Mouse (Mus musculus): ENCODE measurements at regions not wholly inside any gene's neighbourhood (a gene's known extent, or its start where the extent isn't known, plus 50 kb on each side); places are given as distances from the start of the nearest gene placed in this dataset.
"Not testable (repeated sequence)": the region's sequence is repeated elsewhere in the genome, so short reads cannot be mapped to it uniquely, and the experiment has no call there.

DNA sequence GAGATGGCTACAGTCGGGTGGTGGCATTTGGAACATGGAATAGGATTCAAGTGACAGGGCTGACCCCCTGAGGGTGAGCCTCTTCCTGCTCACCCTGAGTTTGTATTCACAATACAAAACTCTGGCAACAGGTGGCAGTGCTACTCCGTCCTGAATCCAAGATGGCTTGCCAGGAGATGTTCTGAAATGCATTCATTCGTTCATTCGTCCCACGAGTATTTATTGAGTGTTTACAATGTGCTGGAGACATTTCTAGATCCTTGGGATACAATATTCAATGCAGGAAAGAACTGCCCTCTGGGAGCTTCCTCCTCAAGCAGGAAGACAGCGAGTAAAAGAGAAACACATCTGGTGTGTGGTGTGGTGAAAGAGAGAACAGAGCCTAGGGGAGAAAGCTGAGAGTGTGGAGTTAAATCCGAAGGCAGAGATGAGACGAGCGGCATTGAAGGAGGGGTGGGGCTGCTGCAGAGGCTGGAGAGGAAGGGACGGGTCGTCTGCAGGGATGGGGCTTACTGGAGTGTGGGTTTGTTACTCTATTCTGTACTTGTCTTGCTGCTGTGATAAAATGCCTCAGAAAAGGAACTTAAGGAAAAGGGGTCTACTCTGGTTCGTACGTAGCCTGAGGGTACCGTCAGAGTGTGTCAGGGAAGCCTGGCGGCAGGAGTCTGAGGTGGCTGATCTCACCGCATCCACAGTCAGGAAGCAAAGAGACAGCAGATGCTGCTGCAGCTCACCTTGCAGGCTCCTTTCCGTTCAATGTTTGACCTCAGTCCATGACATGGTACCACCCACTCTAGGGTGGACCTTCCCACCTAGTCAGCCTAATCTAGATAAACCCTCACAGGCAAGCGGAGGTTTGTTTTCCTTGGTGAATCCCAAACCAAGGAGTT is 125.9 kb upstream of the Haao start:
- Histone ChIP-seq H3K9me3 (ENCODE audit: control insufficient read depth, low read length) (no peaks in the 10 kb centered on the region), H3K4me2 (ENCODE audit: low read length) (no peak overlapping the region), H3K27me3 (replicated peaks; ENCODE audit: control insufficient read depth, insufficient read depth, low read length) (no peaks in the 10 kb centered on the region), H3K9ac (ENCODE audit: low read depth, low read length) (no peak overlapping the region), H3K4me1 (ENCODE audit: control insufficient read depth, insufficient read depth, low read depth, low read length) (no peaks in the 10 kb centered on the region), H3K4me3 (ENCODE audit: low read length) (no peak overlapping the region), H3K36me3 (ENCODE audit: control insufficient read depth, insufficient read depth, low read length) (no peaks in the 10 kb centered on the region), H3K27ac (ENCODE audit: low read depth, low read length) (no peak overlapping the region)
- no peak for ATAC-seq
- 47% methylated on average over 18 of the region's 18 CpGs for WGBS

DNA sequence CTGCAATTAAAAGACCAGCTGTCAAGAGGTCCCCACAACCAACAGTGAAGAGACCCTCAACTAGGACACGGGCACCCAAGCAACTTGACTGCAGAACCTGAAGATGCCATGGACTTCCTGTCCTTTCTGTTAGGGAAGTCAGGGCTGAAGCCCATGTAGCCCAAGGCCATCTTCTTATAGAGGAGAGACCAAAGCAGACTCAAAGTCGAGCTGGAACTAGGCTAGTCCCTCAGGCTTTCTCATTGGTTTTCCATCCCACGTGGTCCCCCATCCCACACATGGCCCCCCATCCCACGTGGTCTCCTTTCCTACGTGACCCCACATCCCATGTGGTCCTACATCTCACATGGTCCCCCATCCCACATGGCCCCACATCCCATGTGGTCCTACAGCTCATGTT is 125.1 kb upstream of the Haao start:
- Histone ChIP-seq H3K4me2 (ENCODE audit: low read length) (no peak overlapping the region), H3K27me3 (replicated peaks; ENCODE audit: control insufficient read depth, insufficient read depth, low read length) (no peaks in the 10 kb centered on the region), H3K27ac (ENCODE audit: low read depth, low read length) (no peak overlapping the region), H3K36me3 (ENCODE audit: control insufficient read depth, insufficient read depth, low read length) (no peaks in the 10 kb centered on the region), H3K4me1 (ENCODE audit: control insufficient read depth, insufficient read depth, low read depth, low read length) (no peaks in the 10 kb centered on the region), H3K9me3 (ENCODE audit: control insufficient read depth, low read length) (no peaks in the 10 kb centered on the region), H3K4me3 (ENCODE audit: low read length) (no peak overlapping the region), H3K9ac (ENCODE audit: low read depth, low read length) (no peak overlapping the region)
- ATAC-seq, result no peak
- WGBS, result 92% methylated on average over 5 of the region's 5 CpGs

DNA sequence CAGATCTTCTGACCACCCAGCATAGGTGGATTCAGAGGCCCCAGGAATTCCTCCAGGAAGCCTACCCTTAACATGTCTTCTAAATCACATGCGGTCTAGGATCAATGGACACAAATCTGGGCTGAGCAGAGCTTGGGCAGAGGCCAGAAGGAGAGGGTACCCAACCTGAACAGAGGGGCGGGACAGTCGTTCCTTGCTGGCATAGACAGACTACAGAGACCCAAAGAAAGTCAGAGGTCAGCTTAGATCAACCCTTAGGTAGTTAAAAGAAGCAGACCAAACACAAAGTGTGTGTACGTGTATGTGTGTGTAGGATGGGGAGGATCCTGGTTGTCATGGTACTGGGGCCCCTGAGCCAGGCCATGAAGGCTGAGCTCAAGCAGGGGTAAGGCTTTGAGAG is 124.7 kb upstream of the Haao start:
- WGBS, result 87% methylated on average over 4 of the region's 4 CpGs
- H3K9me3 ChIP-seq (ENCODE audit: control insufficient read depth, low read length), result no peaks in the 10 kb centered on the region

DNA sequence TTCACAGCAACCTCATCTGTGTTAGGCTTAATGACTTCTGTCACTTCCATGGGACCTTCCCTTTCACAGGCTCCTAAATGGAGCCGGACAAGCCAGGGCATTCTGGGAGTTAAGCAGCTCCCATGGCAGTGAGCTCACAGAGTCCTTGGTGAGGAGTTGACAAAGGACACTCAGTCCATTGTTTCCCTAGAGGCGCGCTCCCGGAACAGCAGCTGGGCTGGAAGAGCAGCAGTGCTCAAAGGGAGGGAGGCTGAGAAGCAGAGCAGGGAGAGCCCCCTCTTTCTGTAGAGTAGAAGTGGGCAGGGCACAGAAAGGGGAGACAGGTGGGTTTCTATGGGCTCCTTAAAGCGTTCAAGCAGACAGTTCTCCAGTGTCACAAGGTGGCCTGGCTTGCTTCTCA is 124.3 kb upstream of the Haao start:
- H3K4me1 ChIP-seq (ENCODE audit: control insufficient read depth, insufficient read depth, low read depth, low read length), result no peaks in the 10 kb centered on the region
- no peaks in the 10 kb centered on the region for H3K27me3 ChIP-seq (replicated peaks; ENCODE audit: control insufficient read depth, insufficient read depth, low read length)
- no peaks in the 10 kb centered on the region for H3K9me3 ChIP-seq (ENCODE audit: control insufficient read depth, low read length)
- ATAC-seq, result peak; percentile 72
- 11% methylated on average over 5 of the region's 5 CpGs for WGBS
- no peak overlapping the region for H3K4me3 ChIP-seq (ENCODE audit: low read length)
- H3K4me2 ChIP-seq (ENCODE audit: low read length), result no peak overlapping the region
- no peak overlapping the region for H3K9ac ChIP-seq (ENCODE audit: low read depth, low read length)
- H3K36me3 ChIP-seq (ENCODE audit: control insufficient read depth, insufficient read depth, low read length), result no peaks in the 10 kb centered on the region
- no peak overlapping the region for H3K27ac ChIP-seq (ENCODE audit: low read depth, low read length)

More for the DNA sequence above, 124.7 kb upstream of the Haao start:
- Histone ChIP-seq H3K27me3 (replicated peaks; ENCODE audit: control insufficient read depth, insufficient read depth, low read length) (no peaks in the 10 kb centered on the region), H3K27ac (ENCODE audit: low read depth, low read length) (no peak overlapping the region), H3K36me3 (ENCODE audit: control insufficient read depth, insufficient read depth, low read length) (no peaks in the 10 kb centered on the region), H3K4me1 (ENCODE audit: control insufficient read depth, insufficient read depth, low read depth, low read length) (no peaks in the 10 kb centered on the region), H3K9ac (ENCODE audit: low read depth, low read length) (no peak overlapping the region), H3K4me3 (ENCODE audit: low read length) (no peak overlapping the region), H3K4me2 (ENCODE audit: low read length) (no peak overlapping the region)
- ATAC-seq, result peak; percentile 27; the same call in 1 of the 2 replicates

DNA sequence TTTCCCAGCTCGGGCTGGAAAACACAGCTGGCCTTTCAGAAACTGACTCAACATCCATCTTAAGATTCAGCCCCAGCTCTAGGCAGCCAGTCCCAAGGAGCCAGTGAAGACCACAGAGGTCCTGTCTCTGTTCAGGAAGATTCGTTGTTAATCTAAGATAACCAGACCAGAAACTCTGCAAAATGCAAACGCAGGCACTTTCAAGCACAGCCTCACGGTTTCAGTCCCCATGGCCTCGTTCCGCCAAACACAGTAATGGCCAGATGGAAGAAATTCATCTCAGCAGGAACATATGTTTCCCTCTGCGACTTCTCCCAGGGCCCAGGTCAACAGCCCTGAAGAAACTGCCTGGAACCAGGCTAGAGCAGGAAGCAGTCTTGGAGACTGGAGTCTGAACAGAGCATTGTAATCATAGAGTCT is 121.7 kb upstream of the Haao start:
- no peaks in the 10 kb centered on the region for H3K4me1 ChIP-seq (ENCODE audit: control insufficient read depth, insufficient read depth, low read depth, low read length)
- H3K4me2 ChIP-seq (ENCODE audit: low read length), result no peak overlapping the region
- no peaks in the 10 kb centered on the region for H3K27me3 ChIP-seq (replicated peaks; ENCODE audit: control insufficient read depth, insufficient read depth, low read length)
- ATAC-seq, result 0 out of 2 replicates have a peak, but pooled peaks have one; percentile 45
- peak overlapping the region; percentile 23; the same call in 1 of the 2 replicates for H3K27ac ChIP-seq (ENCODE audit: low read depth, low read length)
- H3K9ac ChIP-seq (ENCODE audit: low read depth, low read length), result no peak overlapping the region
- WGBS, result 47% methylated on average over 7 of the region's 7 CpGs
- no peaks in the 10 kb centered on the region for H3K36me3 ChIP-seq (ENCODE audit: control insufficient read depth, insufficient read depth, low read length)
- H3K4me3 ChIP-seq (ENCODE audit: low read length), result no peak overlapping the region
- 0 out of 2 replicates have a peak, but pooled peaks cover 2% of the 10 kb centered on the region for H3K9me3 ChIP-seq (ENCODE audit: control insufficient read depth, low read length)

DNA sequence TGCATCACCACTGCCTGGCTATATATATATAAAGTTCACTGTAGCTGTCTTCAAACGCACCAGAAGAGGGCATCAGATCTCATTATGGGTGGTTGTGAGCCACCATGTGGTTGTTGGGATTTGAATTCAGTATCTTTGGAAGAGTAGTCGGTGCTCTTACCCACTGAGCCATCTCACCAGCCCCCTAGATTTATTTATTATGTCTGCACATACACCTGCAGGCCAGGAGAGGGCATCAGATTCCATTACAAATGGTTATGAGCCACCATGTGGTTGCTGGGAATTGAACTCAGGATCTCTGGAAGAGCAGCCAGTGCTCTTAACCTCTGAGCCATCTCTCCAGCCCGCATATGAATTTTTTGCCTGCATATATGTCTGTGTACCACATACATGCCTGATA is 120.4 kb upstream of the Haao start:
- H3K36me3 ChIP-seq (ENCODE audit: control insufficient read depth, insufficient read depth, low read length); H3K9me3 ChIP-seq (ENCODE audit: control insufficient read depth, low read length); H3K4me2 ChIP-seq (ENCODE audit: low read length); H3K27me3 ChIP-seq (replicated peaks; ENCODE audit: control insufficient read depth, insufficient read depth, low read length); H3K9ac ChIP-seq (ENCODE audit: low read depth, low read length); H3K4me3 ChIP-seq (ENCODE audit: low read length); H3K4me1 ChIP-seq (ENCODE audit: control insufficient read depth, insufficient read depth, low read depth, low read length); ATAC-seq; H3K27ac ChIP-seq (ENCODE audit: low read depth, low read length): not testable (repeated sequence)
- WGBS, result 90% methylated on average over 3 of the region's 3 CpGs

DNA sequence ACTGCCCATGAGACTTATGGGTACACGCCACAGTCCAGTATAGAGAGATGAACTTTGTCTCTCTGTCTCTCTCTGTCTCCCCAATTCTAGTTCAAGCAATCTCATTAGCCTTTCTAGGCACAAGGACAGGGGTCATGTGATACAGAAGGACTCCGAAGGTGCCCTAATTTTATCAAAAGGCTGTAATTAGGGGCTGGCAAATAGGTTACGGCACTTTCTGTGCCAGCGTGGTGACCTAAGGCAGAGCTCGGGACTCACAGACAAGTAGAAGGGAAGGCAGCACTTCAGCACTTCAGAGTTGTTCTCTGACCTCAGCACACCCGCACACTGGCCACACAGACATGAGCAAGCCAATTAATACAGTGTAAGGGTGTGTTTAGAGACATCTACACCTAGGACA is 119.2 kb upstream of the Haao start:
- 88% methylated on average over 6 of the region's 6 CpGs for WGBS
- no peak overlapping the region for H3K27ac ChIP-seq (ENCODE audit: low read depth, low read length)
- H3K4me3 ChIP-seq (ENCODE audit: low read length), result no peak overlapping the region
- 0 out of 2 replicates have a peak, but pooled peaks cover 2% of the 10 kb centered on the region for H3K9me3 ChIP-seq (ENCODE audit: control insufficient read depth, low read length)
- no peaks in the 10 kb centered on the region for H3K4me1 ChIP-seq (ENCODE audit: control insufficient read depth, insufficient read depth, low read depth, low read length)
- H3K36me3 ChIP-seq (ENCODE audit: control insufficient read depth, insufficient read depth, low read length), result no peaks in the 10 kb centered on the region
- no peak overlapping the region for H3K9ac ChIP-seq (ENCODE audit: low read depth, low read length)
- no peak overlapping the region for H3K4me2 ChIP-seq (ENCODE audit: low read length)
- no peaks in the 10 kb centered on the region for H3K27me3 ChIP-seq (replicated peaks; ENCODE audit: control insufficient read depth, insufficient read depth, low read length)
- no peak for ATAC-seq

DNA sequence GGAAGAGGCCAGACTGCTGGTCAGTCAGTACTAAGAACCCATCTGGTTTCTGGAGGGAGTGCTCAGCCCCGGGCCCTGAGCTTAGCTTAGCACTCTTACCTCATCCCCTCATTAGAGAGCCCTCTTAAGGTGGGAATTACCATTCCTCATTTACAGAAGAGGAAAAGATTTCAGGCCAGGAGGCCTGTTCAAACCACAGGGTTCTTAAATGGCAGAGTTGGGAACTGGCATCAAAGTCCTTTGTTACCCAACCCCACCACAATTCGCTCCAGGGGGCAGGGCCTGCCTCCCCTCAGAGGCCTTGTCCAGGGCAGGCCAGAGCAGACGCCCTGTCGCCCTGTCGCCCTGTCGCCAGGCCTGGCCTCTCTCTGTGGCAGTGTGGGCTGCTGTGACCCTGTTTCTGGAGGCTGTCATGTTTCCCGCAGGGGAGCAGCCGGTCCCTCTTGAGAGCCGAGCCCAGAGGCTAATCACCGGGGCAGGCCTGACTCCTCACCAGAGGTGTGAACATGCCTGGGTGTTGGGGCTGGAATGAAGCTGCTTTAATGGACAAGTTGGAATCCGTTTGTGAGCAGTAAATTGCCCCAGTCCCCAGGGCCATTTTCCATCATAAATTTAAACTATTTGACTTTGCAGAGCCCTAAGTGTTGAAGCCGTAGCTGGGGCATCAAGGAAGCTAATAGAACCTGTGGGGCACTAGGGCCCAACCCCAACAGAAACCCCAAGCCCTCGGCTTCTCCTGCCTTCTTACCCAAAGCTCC is 116.9 kb upstream of the Haao start:
- Histone ChIP-seq H3K4me3 (ENCODE audit: low read length) (no peak overlapping the region), H3K4me1 (ENCODE audit: control insufficient read depth, insufficient read depth, low read depth, low read length) (peaks cover under 1% of the 10 kb centered on the region; the same call in 1 of the 2 replicates), H3K4me2 (ENCODE audit: low read length) (no peak overlapping the region), H3K27me3 (replicated peaks; ENCODE audit: control insufficient read depth, insufficient read depth, low read length) (no peaks in the 10 kb centered on the region), H3K36me3 (ENCODE audit: control insufficient read depth, insufficient read depth, low read length) (no peaks in the 10 kb centered on the region), H3K9me3 (ENCODE audit: control insufficient read depth, low read length) (0 out of 2 replicates have a peak, but pooled peaks cover 2% of the 10 kb centered on the region), H3K27ac (ENCODE audit: low read depth, low read length) (no peak overlapping the region), H3K9ac (ENCODE audit: low read depth, low read length) (no peak overlapping the region)
- WGBS, result 49% methylated on average over 13 of the region's 13 CpGs
- no peak for ATAC-seq

DNA sequence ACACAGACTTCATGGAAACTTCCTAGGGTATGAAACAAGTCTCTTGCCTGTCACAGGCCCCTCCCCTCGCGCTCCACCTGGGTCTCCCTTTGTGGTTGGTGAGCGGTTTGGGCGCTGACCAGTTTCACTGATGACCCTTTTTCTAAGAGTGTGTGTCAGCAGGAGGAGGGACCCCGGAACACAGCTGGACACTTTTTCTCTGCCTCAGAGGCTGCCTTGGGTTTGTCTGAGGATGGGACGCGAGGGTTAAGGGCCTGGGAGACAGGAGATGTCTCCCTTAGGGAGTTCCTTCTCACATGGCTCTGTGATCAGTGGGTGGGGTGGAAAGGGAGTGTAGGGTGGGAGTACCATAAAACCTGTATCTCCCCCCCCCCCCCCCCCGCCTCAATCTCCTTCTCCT is 115.8 kb upstream of the Haao start:
- H3K27ac ChIP-seq (ENCODE audit: low read depth, low read length), result no peak overlapping the region
- no peak for ATAC-seq
- WGBS, result 72% methylated on average over 8 of the region's 8 CpGs
- H3K4me1 ChIP-seq (ENCODE audit: control insufficient read depth, insufficient read depth, low read depth, low read length), result peaks cover 3% of the 10 kb centered on the region; the same call in 1 of the 2 replicates
- H3K9me3 ChIP-seq (ENCODE audit: control insufficient read depth, low read length), result 0 out of 2 replicates have a peak, but pooled peaks cover 2% of the 10 kb centered on the region
- H3K9ac ChIP-seq (ENCODE audit: low read depth, low read length), result no peak overlapping the region
- no peak overlapping the region for H3K4me3 ChIP-seq (ENCODE audit: low read length)
- no peak overlapping the region for H3K4me2 ChIP-seq (ENCODE audit: low read length)
- H3K36me3 ChIP-seq (ENCODE audit: control insufficient read depth, insufficient read depth, low read length), result no peaks in the 10 kb centered on the region
- H3K27me3 ChIP-seq (replicated peaks; ENCODE audit: control insufficient read depth, insufficient read depth, low read length), result no peaks in the 10 kb centered on the region

Measured in hindbrain, embryonic 16.5 days (tissue).